Mouse (Mus musculus) spleen, postnatal 36 days (tissue): ENCODE results near the gene Mamdc4.
A peak's percentile ranks its signal among the peaks of the same experiment; 100 is the strongest.

Experiments used
- DNase-seq, 2 experiments: peaks; one replicate each; pipeline ENCODE4 v3.0.0; 2022; ENCODE audit warnings: low spot score in 2 of 2, mixed read lengths in 1 of 2

The Mamdc4 gene

DNA sequence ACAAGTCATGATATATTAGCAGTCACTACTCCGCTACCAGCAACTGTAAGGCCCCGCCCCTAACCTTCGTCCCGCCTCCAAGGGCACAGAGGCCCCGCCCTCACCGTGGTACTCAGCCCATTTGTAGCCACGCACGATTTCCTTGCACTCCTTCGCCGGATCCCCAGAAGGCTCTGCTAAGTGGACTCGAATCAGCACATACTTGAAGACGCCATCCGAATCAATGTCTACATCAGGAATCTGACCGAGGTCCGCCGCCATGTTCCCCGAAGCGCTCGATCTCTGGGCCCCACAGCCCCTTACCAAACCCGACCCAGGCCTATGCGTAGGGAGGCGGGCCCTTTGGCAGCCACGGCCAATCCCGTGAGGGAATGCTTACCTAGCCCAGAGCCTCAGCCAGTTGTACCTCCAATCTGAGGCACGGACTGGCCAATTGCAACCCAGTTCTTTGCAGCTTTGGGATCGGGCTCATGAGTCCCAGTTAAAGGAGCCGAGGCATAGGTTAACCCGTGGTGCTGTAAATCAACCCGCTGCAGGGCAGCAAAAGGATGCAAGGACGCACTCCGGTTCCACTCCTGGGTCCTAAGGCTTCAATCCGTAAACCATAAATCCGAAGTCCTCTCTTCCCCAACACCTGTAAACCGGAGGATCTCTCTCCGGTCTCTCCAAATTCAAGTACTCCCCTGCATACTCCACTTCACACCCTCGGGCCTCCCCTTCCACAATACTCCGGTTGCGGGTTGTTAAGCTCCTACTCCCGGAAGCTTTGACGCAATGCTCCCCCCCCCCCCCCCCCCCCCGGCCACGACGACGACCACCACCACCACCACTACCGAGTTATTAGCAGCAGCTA lies at the start of gene Mamdc4, which contains the start of gene Phpt1:
Mamdc4 (minus strand) TSS at position 267 of the 853 bp plus-strand sequence.
Phpt1 (minus strand) TSS at position 646 of the 853 bp plus-strand sequence.
- DNase-seq: peak; percentile 95

DNA sequence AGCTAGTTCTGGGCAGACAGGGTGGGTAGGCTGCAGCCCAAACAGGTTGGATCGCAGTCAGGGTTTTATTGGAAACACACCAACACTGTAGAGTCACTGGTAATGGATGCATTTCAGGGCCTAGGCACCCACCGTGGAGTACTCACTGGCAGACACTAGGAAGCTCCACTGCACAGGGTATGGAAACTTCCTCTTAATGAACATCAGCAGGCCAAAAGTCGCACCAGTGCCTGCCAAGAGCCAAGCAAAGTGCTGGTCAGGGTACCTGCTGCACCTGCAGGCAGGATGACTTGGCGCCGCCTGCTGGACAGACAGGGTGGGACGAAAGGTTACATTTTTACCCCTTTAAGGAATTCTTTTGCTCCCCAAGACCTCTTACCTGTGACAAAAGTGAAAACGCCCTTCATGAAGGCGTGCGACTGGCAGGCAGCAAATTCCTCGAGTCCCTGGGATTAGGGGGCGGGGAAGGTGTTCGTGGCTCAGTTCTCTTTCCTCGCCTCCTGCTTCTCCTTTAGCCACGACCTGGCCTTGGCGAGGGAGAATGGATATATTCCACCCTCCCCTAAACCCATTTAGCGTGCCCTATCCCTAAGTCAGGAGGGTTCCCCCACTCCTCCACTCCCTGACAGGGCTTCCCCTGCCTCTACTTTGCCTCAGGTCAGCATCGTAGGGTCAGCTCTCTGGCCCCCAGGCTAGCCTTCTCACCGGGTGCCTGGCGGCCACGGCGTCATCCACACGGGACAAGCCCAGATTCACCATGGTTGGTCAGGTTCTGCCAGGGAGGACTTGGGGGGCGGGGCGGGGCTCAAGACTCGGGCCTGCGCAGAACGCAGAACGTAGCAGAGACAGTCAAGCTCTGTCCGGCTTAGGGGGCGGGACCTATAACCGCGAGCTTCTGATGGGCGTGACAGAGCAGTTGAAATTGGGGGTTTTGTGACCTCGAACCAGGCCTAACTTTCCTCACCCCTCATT lies 46.9 kb upstream of the Mamdc4 start, which contains the start of gene Tmem141:
Tmem141 (minus strand) TSS at position 777 of the 972 bp plus-strand sequence.
- peak; percentile 66 to 77 for DNase-seq

DNA sequence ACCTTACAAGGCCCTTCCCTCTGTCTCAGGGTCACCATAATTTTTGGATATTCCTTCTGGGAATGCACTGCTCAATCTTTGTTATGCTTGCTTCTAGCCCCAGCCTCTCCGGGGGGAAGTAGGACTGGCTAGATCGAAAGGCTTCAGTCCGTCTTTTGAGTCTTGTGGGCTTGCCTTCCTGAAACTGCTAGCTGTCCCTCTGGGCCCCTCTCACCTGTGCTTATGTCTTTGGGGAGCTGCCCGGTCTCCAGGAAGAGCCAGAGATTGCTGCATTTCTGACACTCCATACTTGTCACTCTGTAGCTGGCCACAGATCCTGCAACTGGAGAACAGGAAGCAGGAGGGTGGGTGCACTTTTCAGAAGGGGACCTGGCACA lies 46.2 kb upstream of the Mamdc4 start:
- DNase-seq: no peak

- DNase-seq: peak in 1 of 2 experiments; percentile 7
These were observed 45.7 kb upstream of the Mamdc4 start for GRCm38 (mm10) chr2:25620386-25620785.

DNA sequence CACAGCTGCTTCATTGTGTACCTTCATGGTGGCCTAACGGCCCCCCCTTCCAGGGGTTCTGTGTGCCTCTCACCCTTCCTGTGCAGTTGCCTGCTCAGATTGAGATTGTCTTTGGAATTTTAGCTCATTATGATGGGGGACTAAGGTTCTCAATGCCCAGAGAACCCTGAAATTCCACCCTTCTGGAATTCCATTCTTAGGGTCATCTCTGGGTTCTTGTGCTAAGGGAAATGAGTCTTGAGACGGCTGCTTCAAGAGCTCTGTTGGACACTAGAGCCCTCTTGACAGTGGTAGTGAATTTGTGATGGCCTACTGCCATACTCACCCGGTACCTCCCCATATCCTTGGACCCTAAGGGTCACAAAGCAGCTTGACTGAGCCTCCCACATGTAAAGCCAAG lies 42.9 kb upstream of the Mamdc4 start, which contains the start of gene Ccdc183:
Ccdc183 (minus strand) TSS at position 101 of the 400 bp plus-strand sequence.
- DNase-seq: no peak

DNA sequence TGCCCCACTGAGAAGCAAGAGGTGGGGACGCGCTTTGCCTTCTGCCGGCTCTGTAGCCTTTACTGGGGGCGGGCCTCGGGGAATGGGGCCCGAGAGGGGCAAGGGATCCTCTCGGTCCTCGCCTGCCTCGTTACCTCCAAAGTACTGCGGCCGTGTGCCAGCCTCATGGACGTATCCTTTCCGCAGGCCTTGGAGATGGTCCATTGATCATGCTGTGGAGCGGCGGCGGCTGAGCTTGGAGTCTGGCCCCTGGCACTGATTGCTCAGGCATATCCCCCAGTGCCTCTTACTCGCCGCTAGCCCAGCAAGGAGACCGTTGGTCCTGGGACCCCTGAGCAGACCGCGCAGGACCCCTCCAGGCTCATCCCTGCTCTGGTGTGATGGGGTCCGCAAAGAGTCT lies 41.8 kb upstream of the Mamdc4 start:
- DNase-seq: no peak

- peak in 1 of 2 experiments; percentile 5 for DNase-seq
These were observed 34.0 kb upstream of the Mamdc4 start for GRCm38 (mm10) chr2:25608671-25609070.

DNA sequence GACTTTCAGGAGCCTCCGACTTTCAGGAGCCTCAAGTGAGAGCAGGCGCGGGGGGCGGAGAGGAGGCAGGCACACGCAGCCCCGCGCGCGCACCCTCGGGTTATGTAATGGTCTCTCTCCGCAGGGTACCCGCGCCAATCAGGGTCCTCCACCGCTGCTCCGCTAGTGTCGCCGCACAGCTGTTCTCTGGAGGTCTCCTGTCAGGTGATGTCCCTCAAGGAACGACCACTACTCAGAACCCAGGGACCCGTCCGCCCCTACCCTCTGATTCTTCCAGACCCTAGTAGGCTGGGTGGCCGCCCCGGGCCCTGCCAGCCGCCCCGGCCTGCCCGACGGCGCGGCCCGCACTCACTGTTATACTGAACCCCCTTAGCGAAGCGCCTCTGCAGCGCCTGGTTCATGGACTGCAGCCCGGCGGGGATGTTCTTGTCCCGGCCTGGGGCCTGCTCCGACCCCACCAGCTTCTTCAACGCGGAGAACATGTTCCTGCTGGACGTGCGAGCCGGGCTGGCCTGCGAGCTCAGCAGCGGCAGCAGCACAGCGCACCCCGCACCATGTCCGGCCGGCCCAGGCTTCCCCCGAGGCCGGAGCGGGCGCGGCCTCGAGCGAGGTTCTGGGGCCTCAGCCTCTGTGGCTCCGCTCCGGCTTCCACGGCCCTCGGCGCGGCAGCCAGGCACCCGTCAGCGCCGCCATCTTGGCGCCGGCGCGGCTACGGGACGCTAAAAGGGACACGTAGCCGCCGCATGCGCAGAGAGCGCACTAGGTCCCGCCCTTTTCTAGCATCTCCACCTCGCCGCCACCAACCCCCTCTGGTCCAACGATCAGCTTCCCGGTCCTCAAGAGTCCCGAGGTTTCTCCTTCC lies 33.3 kb upstream of the Mamdc4 start, which contains the start of gene Rabl6:
Rabl6 (minus strand) TSS at position 761 of the 862 bp plus-strand sequence.
- peak; percentile 82 to 85 for DNase-seq

GRCm38 (mm10) chr2:25602526-25602925 lies 27.9 kb upstream of the Mamdc4 start:
- DNase-seq: no peak

DNA sequence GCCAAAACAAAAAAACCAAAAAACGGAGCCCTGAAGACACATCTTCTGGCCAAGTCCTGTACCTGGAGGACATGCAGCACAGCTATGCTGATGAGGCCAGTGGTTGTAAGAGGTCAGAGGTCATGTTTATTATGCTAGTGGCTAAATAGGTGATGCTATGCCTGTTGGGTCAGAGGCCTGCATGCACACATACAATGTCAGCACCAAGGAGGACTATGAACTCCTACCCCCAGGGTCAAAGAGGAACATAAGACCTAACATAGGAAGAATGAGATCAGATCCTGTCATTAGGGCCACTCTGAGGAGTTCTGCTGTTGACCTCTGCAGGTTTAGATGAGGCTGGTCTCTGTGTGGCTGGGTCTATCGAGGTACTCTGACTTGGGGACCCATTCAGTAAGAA lies 25.4 kb upstream of the Mamdc4 start:
- no peak for DNase-seq

- DNase-seq: no peak
These were observed 24.1 kb upstream of the Mamdc4 start for GRCm38 (mm10) chr2:25598749-25599148.

GRCm38 (mm10) chr2:25596765-25597510 lies 22.3 kb upstream of the Mamdc4 start:
- DNase-seq: no peak

GRCm38 (mm10) chr2:25591863-25592262 lies 17.2 kb upstream of the Mamdc4 start:
- no peak for DNase-seq

- DNase-seq: no peak
These were observed 13.7 kb upstream of the Mamdc4 start for GRCm38 (mm10) chr2:25588227-25588907.

- DNase-seq: no peak
These were observed 12.6 kb upstream of the Mamdc4 start for GRCm38 (mm10) chr2:25587290-25587689.

GRCm38 (mm10) chr2:25585601-25586000 lies 11.0 kb upstream of the Mamdc4 start:
- no peak for DNase-seq

DNA sequence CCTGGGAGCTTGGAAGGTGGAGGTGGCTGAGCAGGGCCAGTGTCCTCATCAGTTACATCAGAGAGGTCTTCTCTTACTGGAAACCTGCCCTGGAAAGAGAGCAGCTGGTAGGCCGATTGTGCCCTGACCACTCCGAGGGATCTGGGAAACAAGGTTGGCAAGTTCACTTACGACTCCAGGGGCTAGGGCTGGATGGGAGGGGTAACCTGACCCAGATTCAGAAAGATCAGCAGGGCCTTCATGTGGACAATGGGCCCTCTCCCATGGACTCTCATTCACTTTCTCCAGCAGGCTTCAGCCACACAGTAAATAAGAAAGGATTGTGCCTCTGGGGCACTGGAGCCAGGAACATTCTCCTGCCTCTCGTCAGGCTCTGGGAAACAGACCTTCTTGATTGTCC lies 10.2 kb upstream of the Mamdc4 start:
- no peak for DNase-seq

DNA sequence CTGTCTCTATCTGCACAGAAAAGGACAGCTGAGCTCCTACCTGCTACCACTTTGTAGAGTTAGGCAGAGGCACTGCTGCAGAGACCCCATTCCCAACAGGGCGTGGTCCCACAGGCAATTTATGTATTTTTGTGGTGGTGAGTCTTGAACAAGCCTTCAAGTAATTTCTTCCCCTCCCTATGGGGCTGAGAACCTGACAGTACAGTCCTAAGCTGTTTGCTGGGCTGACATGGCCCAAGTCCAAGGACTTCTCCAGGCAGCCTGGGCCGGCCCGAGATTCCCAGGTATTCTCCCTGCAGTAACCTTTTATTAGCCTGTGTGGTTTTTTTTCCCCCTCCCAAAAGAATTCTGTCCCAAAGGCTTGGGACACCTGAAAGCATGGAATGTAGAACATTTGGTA lies 9.5 kb upstream of the Mamdc4 start:
- DNase-seq: no peak

- DNase-seq: no peak
These were observed 8.9 kb upstream of the Mamdc4 start for GRCm38 (mm10) chr2:25583571-25583970.

DNA sequence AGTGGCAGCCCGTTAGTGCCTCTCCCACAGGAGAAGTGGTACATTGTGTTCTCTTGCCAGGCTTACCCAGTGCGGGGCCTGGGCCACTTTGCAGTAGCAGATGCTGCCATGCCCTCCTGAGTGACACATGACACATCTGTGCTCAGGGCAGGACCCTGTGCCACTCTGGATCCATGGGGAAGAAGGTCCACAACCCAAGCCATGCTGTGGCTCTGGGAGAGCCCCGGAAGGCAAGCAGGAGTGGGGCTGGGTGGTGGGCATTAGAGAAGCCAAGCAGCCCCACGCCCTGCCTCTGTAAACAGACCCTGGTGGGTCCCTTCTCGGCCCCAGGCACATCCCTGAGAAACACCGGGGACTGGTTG lies 8.5 kb upstream of the Mamdc4 start:
- no peak for DNase-seq
